Mouse (Mus musculus) stomach, postnatal 0 days (tissue): ENCODE results near the gene Egfl7. TPM values are rescaled to one million over a fixed set of nuclear protein-coding genes. Genes with fewer than 3 reads are reported as not detected.

ENCODE experiments used
- ATAC-seq: fragments of 200-750 bp; cut with Nextera tagmentation; 2 replicates; pipeline ENCODE4 v1.8.0; 2017; ENCODE audit not compliant: low FRiP score, low TSS enrichment
- DNase-seq: peaks from one replicate; pipeline ENCODE4 v3.0.0-alpha.2; 2016; ENCODE audit warnings: low spot score
- H3K27ac ChIP-seq: fragments of 300-500 bp; sonication (generic); replicated peaks from 2 replicates; pipeline ENCODE4 v1.5.1; 2014; ENCODE audit warnings: mild to moderate bottlenecking, control low read depth
- H3K27me3 ChIP-seq: fragments of 300-500 bp; sonication (generic); 2 replicates; pipeline ENCODE4 v1.6.1; 2014; ENCODE audit warnings: low read length; ENCODE audit not compliant: control insufficient read depth, insufficient read depth
- H3K36me3 ChIP-seq: fragments of 300-500 bp; sonication (generic); 2 replicates; pipeline ENCODE4 v1.6.1; 2014; ENCODE audit warnings: low read length, mixed read lengths; ENCODE audit not compliant: control insufficient read depth, insufficient read depth
- H3K4me1 ChIP-seq: fragments of 300-500 bp; sonication (generic); replicated peaks from 2 replicates; pipeline ENCODE4 v1.6.1; 2014; ENCODE audit warnings: antibody characterized with exemption; ENCODE audit not compliant: control insufficient read depth, insufficient read depth
- H3K4me2 ChIP-seq: fragments of 300-500 bp; sonication (generic); replicated peaks from 2 replicates; pipeline ENCODE4 v1.6.1; 2014; ENCODE audit warnings: low read depth, mild to moderate bottlenecking, control low read depth, moderate library complexity
- H3K4me3 ChIP-seq: fragments of 300-500 bp; sonication (generic); 2 replicates; pipeline ENCODE4 v1.5.1; 2014; ENCODE audit warnings: low read depth, low read length, control low read depth
- H3K9ac ChIP-seq: fragments of 300-500 bp; sonication (generic); 2 replicates; pipeline ENCODE4 v1.6.1; 2014; ENCODE audit warnings: mild to moderate bottlenecking, low read length, control low read depth, mixed read lengths
- H3K9me3 ChIP-seq: fragments of 300-500 bp; sonication (generic); 2 replicates; pipeline ENCODE4 v1.6.1; 2016; ENCODE audit warnings: low read length; ENCODE audit not compliant: control insufficient read depth
- CTCF ChIP-seq: IDR thresholded peaks from 2 replicates; pipeline ENCODE4 v1.5.1; 2016; ENCODE audit warnings: antibody characterized with exemption, low read depth, mild to moderate bottlenecking, moderate library complexity
- EP300 ChIP-seq: optimal IDR thresholded peaks from 2 replicates; pipeline ENCODE3; 2016; ENCODE audit warnings: antibody characterized with exemption
- WGBS: fragments of 180-500 bp; shearing (Covaris S2); extraction: QIAGEN DNeasy Blood & Tissue Kit; methylation state at CpG from one replicate; pipeline ENCODE4 v1.1.7; 2014; 5-methylcytosine and 5-hydroxymethylcytosine counted together
- polyA plus RNA-seq: library from polyadenylated mRNA; unstranded; fragments of >200 nt; fragmentation: Nextera tagmentation; extraction: Ambion mirVana; gene quantifications from 2 replicates; pipeline ENCODE4 v1.2.1, GENCODE M21; 2015

The Egfl7 gene
- 49.7 and 54.3 TPM in 2 replicates for polyA plus RNA-seq

DNA sequence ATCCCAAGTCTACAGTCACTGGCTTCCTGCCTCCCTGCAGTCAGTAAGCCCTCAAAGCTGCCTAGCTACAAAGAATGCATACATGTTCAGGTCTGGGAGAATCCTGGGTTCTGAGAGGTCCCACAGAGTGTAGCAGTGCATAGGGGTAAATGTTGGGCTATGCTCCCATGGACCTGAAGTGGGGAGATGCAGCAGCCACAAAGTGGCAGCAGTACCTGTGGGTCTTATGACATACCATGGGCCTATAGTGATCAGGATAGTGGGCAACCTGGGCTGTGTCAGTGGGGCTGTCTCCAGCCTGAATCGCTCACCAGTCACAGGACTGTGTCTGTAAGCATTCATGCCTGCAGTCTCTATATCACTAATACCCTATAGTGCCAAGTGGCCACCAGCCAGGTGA lies at the start of gene Egfl7:
Egfl7 (plus strand) TSS at position 301 of the 400 bp plus-strand sequence.
- H3K4me3 ChIP-seq: no peak within 1 kb of the TSS
- H3K9ac ChIP-seq: no peak within 1 kb of the TSS
- DNase-seq: no peak
- H3K4me1 ChIP-seq: no peaks in the 10 kb centered on the region
- H3K27me3 ChIP-seq: no peaks in the 10 kb centered on the region
- no peaks in the 10 kb centered on the region for H3K9me3 ChIP-seq
- no peaks in the 10 kb centered on the region for H3K36me3 ChIP-seq
- WGBS: 75% methylated on average over 1 of the region's 1 CpGs
- TF ChIP-seq EP300: no peak
- no peak for TF ChIP-seq CTCF
- H3K4me2 ChIP-seq: no peak within 1 kb of the TSS
- peak within 1 kb of the TSS; percentile 73 for H3K27ac ChIP-seq
- no peak for ATAC-seq

DNA sequence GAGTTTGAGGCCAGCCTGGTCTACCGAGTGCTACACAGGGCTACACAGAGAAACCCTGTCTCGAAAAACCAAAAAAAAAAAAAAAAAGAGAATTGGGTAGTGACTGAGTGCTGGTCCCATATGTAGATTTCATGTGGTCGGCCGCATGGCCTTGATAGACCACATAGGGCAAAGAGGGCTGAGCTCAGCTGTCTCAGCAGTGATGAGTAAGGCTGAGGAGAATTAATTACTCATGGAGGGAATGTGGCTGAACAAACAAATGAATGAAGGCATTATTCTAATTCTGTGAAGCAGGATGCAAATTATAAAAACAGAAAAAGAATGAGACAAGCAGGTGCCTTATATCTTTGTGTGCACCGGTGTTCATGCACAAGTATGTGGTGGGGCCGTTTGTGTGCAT lies 48.0 kb upstream of the Egfl7 start:
- no peak overlapping the region for H3K4me3 ChIP-seq
- H3K9me3 ChIP-seq: no peaks in the 10 kb centered on the region
- no peaks in the 10 kb centered on the region for H3K27me3 ChIP-seq
- H3K4me1 ChIP-seq: no peaks in the 10 kb centered on the region
- H3K36me3 ChIP-seq: no peaks in the 10 kb centered on the region
- no peak for DNase-seq
- 84% methylated on average over 6 of the region's 6 CpGs for WGBS
- TF ChIP-seq CTCF: no peak
- no peak for TF ChIP-seq EP300
- H3K4me2 ChIP-seq: no peak overlapping the region
- ATAC-seq: no peak
- H3K9ac ChIP-seq: no peak overlapping the region
- no peak overlapping the region for H3K27ac ChIP-seq

DNA sequence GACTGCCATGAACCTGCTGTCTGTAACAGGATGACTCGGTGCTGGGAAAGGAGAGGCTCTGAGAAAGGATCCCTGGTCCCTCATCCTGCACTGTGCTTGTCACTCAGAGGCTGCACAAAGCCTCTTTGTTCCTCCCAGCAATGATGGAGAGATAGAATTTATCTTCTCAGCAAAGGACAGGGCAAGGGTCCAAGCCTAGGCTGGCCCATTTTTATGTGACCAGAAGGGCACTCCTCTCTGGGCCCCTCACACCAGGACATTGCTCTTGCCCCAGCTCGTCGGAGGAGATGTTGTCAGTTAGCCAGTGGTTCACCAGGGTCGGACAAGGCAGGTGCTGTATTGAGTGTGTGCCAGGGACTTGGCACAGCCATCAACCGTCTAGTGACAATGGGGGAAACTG lies 46.6 kb upstream of the Egfl7 start:
- Histone ChIP-seq H3K9ac (no peak overlapping the region), H3K4me2 (no peak overlapping the region), H3K4me1 (no peaks in the 10 kb centered on the region), H3K4me3 (no peak overlapping the region), H3K9me3 (no peaks in the 10 kb centered on the region), H3K27ac (no peak overlapping the region), H3K27me3 (no peaks in the 10 kb centered on the region), H3K36me3 (no peaks in the 10 kb centered on the region)
- 42% methylated on average over 5 of the region's 5 CpGs for WGBS
- DNase-seq (no peak), ATAC-seq (no peak)
- no peak for TF ChIP-seq EP300
- no peak for TF ChIP-seq CTCF

DNA sequence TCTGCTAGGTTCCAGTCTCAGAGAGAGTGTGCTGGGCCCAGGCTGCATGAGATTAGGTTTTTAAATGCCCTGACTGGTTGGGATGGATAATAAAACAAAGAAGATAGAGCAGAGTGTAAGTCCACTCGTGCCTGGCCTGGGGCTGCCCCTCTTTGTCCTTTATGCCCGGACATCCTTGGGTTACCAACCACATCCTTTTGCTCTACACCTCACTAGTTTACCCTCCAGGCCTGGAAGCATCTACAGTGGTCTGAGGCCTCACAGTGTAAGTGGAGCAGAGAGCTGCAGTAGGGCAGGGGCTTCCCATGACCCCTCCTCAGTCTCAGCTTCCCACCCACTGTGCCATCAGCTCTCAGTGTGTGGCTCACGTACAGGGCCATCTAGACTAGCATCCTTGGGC lies 45.7 kb upstream of the Egfl7 start:
- DNase-seq (no peak), ATAC-seq (0 out of 2 replicates have a peak, but pooled peaks have one; percentile 10)
- WGBS: 78% methylated on average over 3 of the region's 3 CpGs
- Histone ChIP-seq H3K27me3 (no peaks in the 10 kb centered on the region), H3K4me3 (no peak overlapping the region), H3K9me3 (no peaks in the 10 kb centered on the region), H3K36me3 (no peaks in the 10 kb centered on the region), H3K9ac (no peak overlapping the region), H3K27ac (no peak overlapping the region), H3K4me2 (no peak overlapping the region), H3K4me1 (no peaks in the 10 kb centered on the region)
- TF ChIP-seq CTCF (no peak), EP300 (no peak)

DNA sequence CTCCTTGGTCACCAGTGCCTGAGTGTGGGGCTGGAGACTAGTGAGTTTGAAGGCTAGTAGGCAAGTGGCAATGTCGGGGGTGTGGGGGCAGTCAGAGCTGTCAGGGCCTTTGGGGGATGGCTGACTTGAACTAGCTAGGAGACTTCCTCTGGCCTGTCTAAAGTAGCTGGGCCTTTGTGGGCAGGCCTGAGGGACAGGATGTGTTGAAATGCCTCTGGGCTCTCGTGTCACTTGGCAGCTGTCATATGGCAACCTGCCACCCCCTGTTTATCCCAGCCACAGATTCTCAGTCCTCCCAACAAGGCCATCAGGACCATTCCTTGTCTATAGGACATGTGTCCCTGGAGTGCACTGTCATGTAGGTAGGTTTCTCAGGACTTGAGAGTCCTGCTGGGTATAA lies 45.2 kb upstream of the Egfl7 start:
- H3K9me3 ChIP-seq: no peaks in the 10 kb centered on the region
- H3K4me3 ChIP-seq: no peak overlapping the region
- ATAC-seq (0 out of 2 replicates have a peak, but pooled peaks have one; percentile 32), DNase-seq (no peak)
- WGBS: 52% methylated on average over 2 of the region's 2 CpGs
- H3K27me3 ChIP-seq: no peaks in the 10 kb centered on the region
- no peak overlapping the region for H3K4me2 ChIP-seq
- TF ChIP-seq CTCF (no peak), EP300 (no peak)
- no peaks in the 10 kb centered on the region for H3K4me1 ChIP-seq
- no peaks in the 10 kb centered on the region for H3K36me3 ChIP-seq
- 0 out of 2 replicates have a peak overlapping the region, but pooled peaks have one; percentile 13 for H3K27ac ChIP-seq
- no peak overlapping the region for H3K9ac ChIP-seq

DNA sequence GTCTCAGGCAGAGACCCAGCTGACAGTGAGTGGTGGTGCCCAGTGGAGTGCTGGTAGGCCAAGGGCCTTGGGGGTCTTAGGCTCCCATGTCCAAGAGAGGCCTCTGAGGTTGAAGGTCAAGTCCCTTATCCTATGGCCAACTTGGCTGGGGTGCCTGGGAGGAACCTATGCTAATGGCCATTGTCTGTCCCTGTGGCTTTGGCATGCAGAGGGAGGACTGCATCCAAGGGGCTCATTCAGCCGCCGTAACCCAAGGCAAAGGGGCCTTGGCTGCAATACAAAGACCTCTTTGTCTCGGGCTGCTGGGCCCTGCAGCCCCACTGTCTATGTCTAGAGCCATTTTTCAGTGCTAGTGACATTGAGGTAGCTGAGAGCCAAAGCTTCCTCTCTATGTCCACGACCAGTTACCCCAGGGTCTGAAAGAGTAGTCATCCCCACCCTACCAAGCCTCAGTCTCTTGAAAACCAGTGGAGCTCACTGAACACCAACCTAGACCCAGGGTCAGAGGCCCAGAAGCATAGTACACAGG lies 44.2 kb upstream of the Egfl7 start:
- ATAC-seq (no peak), DNase-seq (no peak)
- no peak overlapping the region for H3K4me2 ChIP-seq
- H3K9ac ChIP-seq: no peak overlapping the region
- no peak overlapping the region for H3K27ac ChIP-seq
- WGBS: 58% methylated on average over 4 of the region's 4 CpGs
- no peaks in the 10 kb centered on the region for H3K9me3 ChIP-seq
- no peak overlapping the region for H3K4me3 ChIP-seq
- no peaks in the 10 kb centered on the region for H3K27me3 ChIP-seq
- no peaks in the 10 kb centered on the region for H3K4me1 ChIP-seq
- TF ChIP-seq EP300 (no peak), CTCF (no peak)
- H3K36me3 ChIP-seq: no peaks in the 10 kb centered on the region
